ENCODE assay signal across 9 mouse cellular contexts in the genomic region with DNA sequence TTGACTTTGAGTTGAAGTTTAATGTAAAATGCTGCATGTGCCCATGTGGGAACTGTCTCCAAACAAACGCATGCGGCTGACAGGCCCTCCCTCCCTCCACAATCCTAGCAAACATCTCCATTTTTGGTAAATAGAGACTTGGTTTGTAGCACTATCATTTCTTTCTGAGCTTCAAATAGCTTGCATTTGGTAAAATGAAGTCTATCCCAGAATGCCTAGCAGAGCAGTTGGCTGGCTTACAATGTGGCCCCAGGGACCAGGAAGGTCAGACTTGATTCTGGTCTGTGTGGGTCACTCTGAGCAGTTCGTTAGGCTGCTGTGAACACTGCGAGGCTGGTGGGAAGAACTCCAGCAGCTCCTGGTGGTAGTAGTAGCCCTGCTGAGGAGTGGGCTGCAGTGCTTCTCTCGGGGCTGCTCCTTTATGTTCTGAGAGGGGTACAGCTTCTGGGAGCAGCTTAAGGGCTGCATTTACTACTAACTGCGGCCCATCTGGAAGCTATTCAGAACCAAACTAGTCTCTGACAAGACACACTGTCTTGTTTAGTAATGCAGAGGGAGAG.
DNase-seq lines count a peak whose midpoint lies in the region; ATAC-seq and TF ChIP-seq lines count a peak whose summit lies in the region.
"Had no signal": no experiment of that assay in that cellular context is flagged by ENCODE, and none has a peak within 500 bp of the region (broad histone marks: within the 10 kb centered on the region; RNA-seq: fewer than 3 reads in every experiment).

No protein-coding gene starts in this region.

- H3K36me3 ChIP-seq in hindbrain, embryonic 10.5 days: 0 out of 2 replicates have a peak, but pooled peaks cover 10% of the 10 kb centered on the region
- H3K36me3 ChIP-seq in hindbrain, postnatal 0 days (ENCODE audit: insufficient read depth, low read length): peaks cover 8% of the 10 kb centered on the region; the same call in 1 of the 2 replicates
- no peaks in the 10 kb centered on the region for H3K36me3 ChIP-seq in embryonic facial prominence, embryonic 11.5 days (replicated peaks; ENCODE audit: control insufficient read depth, insufficient read depth, low read depth, low read length)
- peaks cover 21% of the 10 kb centered on the region for H3K36me3 ChIP-seq in intestine, postnatal 0 days (ENCODE audit: control insufficient read depth, insufficient read depth)
- H3K36me3 ChIP-seq in neural tube, embryonic 13.5 days: peaks cover 33% of the 10 kb centered on the region

- no peak for ATAC-seq in hindbrain, postnatal 0 days
- ATAC-seq in embryonic facial prominence, embryonic 11.5 days (replicated peaks; ENCODE audit: insufficient number of reproducible peaks, low FRiP score, low TSS enrichment, low read depth): no peak
- ATAC-seq in intestine, postnatal 0 days: no peak
- ATAC-seq in neural tube, embryonic 13.5 days (ENCODE audit: low read depth): no peak
- no peak for ATAC-seq in activated CD4-positive, CD25-positive, alpha-beta regulatory T cell, adult 4 months
- ATAC-seq in erythroblast, adult 5-6 weeks (replicated peaks; ENCODE audit: low FRiP score, poor library complexity, severe bottlenecking): no peak
- ATAC-seq: forebrain, postnatal 0 days had no signal

- H3K4me2 ChIP-seq in hindbrain, postnatal 0 days (ENCODE audit: low read depth, low read length): no peak overlapping the region
- no peak overlapping the region for H3K4me2 ChIP-seq in embryonic facial prominence, embryonic 11.5 days (ENCODE audit: low read depth, low read length)
- no peak overlapping the region for H3K4me2 ChIP-seq in intestine, postnatal 0 days (replicated peaks; ENCODE audit: low read depth)
- no peak overlapping the region for H3K4me2 ChIP-seq in neural tube, embryonic 13.5 days

- H3K4me3 ChIP-seq in hindbrain, embryonic 10.5 days: no peak overlapping the region
- H3K4me3 ChIP-seq in hindbrain, postnatal 0 days (ENCODE audit: low read length): no peak overlapping the region
- H3K4me3 ChIP-seq in embryonic facial prominence, embryonic 11.5 days (ENCODE audit: low read depth, low read length): no peak overlapping the region
- no peak overlapping the region for H3K4me3 ChIP-seq in intestine, postnatal 0 days (ENCODE audit: low read depth, low read length)
- H3K4me3 ChIP-seq in neural tube, embryonic 13.5 days: no peak overlapping the region

- WGBS in hindbrain, embryonic 10.5 days: 60% methylated on average over 6 of the region's 6 CpGs
- WGBS in hindbrain, postnatal 0 days: 51% methylated on average over 6 of the region's 6 CpGs
- 29% methylated on average over 6 of the region's 6 CpGs for WGBS in embryonic facial prominence, embryonic 11.5 days
- 57% methylated on average over 6 of the region's 6 CpGs for WGBS in intestine, postnatal 0 days
- 36% methylated on average over 6 of the region's 6 CpGs for WGBS in neural tube, embryonic 13.5 days

- no peak for TF ChIP-seq CTCF in hindbrain, postnatal 0 days (IDR thresholded peaks at IDR 0.05; ENCODE audit: low read depth)
- peak; percentile 20; the same call in 1 of the 2 replicates for TF ChIP-seq CTCF in intestine, postnatal 0 days (IDR thresholded peaks at IDR 0.05; ENCODE audit: low read depth)

- H3K9me3 ChIP-seq in hindbrain, embryonic 10.5 days: no peaks in the 10 kb centered on the region
- no peaks in the 10 kb centered on the region for H3K9me3 ChIP-seq in hindbrain, postnatal 0 days (ENCODE audit: low read length)
- no peaks in the 10 kb centered on the region for H3K9me3 ChIP-seq in embryonic facial prominence, embryonic 11.5 days (replicated peaks; ENCODE audit: control insufficient read depth, low read length)
- no peaks in the 10 kb centered on the region for H3K9me3 ChIP-seq in intestine, postnatal 0 days (ENCODE audit: control insufficient read depth)
- H3K9me3 ChIP-seq in neural tube, embryonic 13.5 days: no peaks in the 10 kb centered on the region

- peak overlapping the region; percentile 74 for H3K27ac ChIP-seq in hindbrain, embryonic 10.5 days
- no peak overlapping the region for H3K27ac ChIP-seq in hindbrain, postnatal 0 days
- H3K27ac ChIP-seq in embryonic facial prominence, embryonic 11.5 days (replicated peaks; ENCODE audit: low read depth, low read length): peak overlapping the region; percentile 74
- peak overlapping the region; percentile 54; the same call in 1 of the 2 replicates for H3K27ac ChIP-seq in intestine, postnatal 0 days (ENCODE audit: low read depth, low read length)
- peak overlapping the region; percentile 6 for H3K27ac ChIP-seq in neural tube, embryonic 13.5 days (replicated peaks)

- H3K4me1 ChIP-seq in hindbrain, embryonic 10.5 days (replicated peaks): peaks cover 44% of the 10 kb centered on the region
- H3K4me1 ChIP-seq in hindbrain, postnatal 0 days (ENCODE audit: insufficient read depth, low read length): no peaks in the 10 kb centered on the region
- H3K4me1 ChIP-seq in embryonic facial prominence, embryonic 11.5 days (ENCODE audit: control insufficient read depth, insufficient read depth, low read length): peaks cover 3% of the 10 kb centered on the region; the same call in 1 of the 2 replicates
- H3K4me1 ChIP-seq in intestine, postnatal 0 days (replicated peaks; ENCODE audit: control insufficient read depth, insufficient read depth, low read length): peaks cover 2% of the 10 kb centered on the region; the same call in 1 of the 2 replicates
- peaks cover 10% of the 10 kb centered on the region; the same call in 1 of the 2 replicates for H3K4me1 ChIP-seq in neural tube, embryonic 13.5 days (replicated peaks)

- no peak for DNase-seq in hindbrain, embryonic 10.5 days (ENCODE audit: low spot score)
- no peak for DNase-seq in hindbrain, postnatal 0 days (ENCODE audit: low spot score)
- DNase-seq in embryonic facial prominence, embryonic 11.5 days (ENCODE audit: low spot score): peak; percentile 69
- DNase-seq in cerebellum, adult 9-10 months: no peak
- DNase-seq: forebrain, postnatal 0 days had no signal

- no peaks in the 10 kb centered on the region for H3K27me3 ChIP-seq in hindbrain, embryonic 10.5 days (ENCODE audit: insufficient read depth, poor library complexity, severe bottlenecking)
- no peaks in the 10 kb centered on the region for H3K27me3 ChIP-seq in hindbrain, postnatal 0 days (ENCODE audit: insufficient read depth, low read length)
- no peaks in the 10 kb centered on the region for H3K27me3 ChIP-seq in embryonic facial prominence, embryonic 11.5 days (ENCODE audit: control insufficient read depth, insufficient read depth, low read length)
- H3K27me3 ChIP-seq in intestine, postnatal 0 days (replicated peaks; ENCODE audit: control insufficient read depth, insufficient read depth, low read length): no peaks in the 10 kb centered on the region
- H3K27me3 ChIP-seq in neural tube, embryonic 13.5 days: no peaks in the 10 kb centered on the region

- no peak overlapping the region for H3K9ac ChIP-seq in hindbrain, postnatal 0 days (replicated peaks; ENCODE audit: low read length)
- no peak overlapping the region; the same call in 1 of the 2 replicates for H3K9ac ChIP-seq in embryonic facial prominence, embryonic 11.5 days (replicated peaks; ENCODE audit: low read length)
- no peak overlapping the region for H3K9ac ChIP-seq in intestine, postnatal 0 days (ENCODE audit: low read depth, low read length)
- 0 out of 2 replicates have a peak overlapping the region, but pooled peaks have one; percentile 5 for H3K9ac ChIP-seq in neural tube, embryonic 13.5 days
- H3K9ac ChIP-seq: forebrain, postnatal 0 days had no signal
